Mouse (Mus musculus) liver, embryonic 14.5 days (tissue): Measurements from ENCODE around the gene Tgm5.

Experiments used
- CTCF ChIP-seq: IDR thresholded peaks from 2 replicates; pipeline ENCODE4 v1.5.1; 2016; ENCODE audit warnings: antibody characterized with exemption, low read depth, control low read depth
- EP300 ChIP-seq: IDR thresholded peaks from 2 replicates; pipeline ENCODE4 v1.6.1; 2016; ENCODE audit warnings: antibody characterized with exemption, low read depth

GRCm38 (mm10) chr2:121115418-121115817, 29.8 kb upstream of the Tgm5 start:
- no peak for TF ChIP-seq CTCF
- no peak for TF ChIP-seq EP300
